ENCODE assay signal across 16 mouse cellular contexts in the genomic region with DNA sequence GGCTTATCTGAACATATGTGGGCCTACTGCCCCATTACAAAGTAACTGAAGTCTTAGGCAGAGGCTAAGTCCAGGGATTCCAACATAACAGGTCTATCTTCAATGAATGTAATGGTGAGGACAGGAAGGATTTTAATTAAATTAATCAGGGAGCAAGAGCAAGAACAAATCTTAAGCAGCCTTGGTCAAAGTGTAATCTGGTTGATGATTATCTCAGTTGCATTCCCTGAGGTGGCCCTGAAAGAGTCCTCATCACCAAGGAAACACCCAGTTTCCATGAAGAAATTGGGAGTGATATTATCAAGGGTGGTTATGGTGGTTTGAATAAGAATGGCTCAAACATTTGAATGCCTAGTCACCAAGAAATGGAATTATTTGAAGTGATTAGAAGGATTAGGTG.
"Had no signal": no experiment of that assay in that cellular context is flagged by ENCODE, and none has a peak within 500 bp of the region (broad histone marks: within the 10 kb centered on the region; RNA-seq: fewer than 3 reads in every experiment).

No protein-coding gene starts in this region.

- DNase-seq: retina, postnatal 1 day; right cerebral cortex, adult 18-20 months; right cerebral cortex, postnatal 14 days; right cerebral cortex, postnatal 25 days; right cerebral cortex, postnatal 4 days; spleen, adult 18-20 months; thymus, adult 18-20 months; thymus, adult 2 months; thymus, postnatal 14 days; thymus, postnatal 25 days; thymus, postnatal 36 days; thymus, postnatal 4 days had no signal

- H3K4me2 ChIP-seq: neural tube, embryonic 13.5 days; neural tube, embryonic 15.5 days; stomach, embryonic 15.5 days had no signal

- H3K27ac ChIP-seq: neural tube, embryonic 13.5 days; neural tube, embryonic 15.5 days; stomach, embryonic 15.5 days; stomach, postnatal 0 days had no signal

- H3K4me3 ChIP-seq: neural tube, embryonic 13.5 days; neural tube, embryonic 15.5 days; stomach, embryonic 15.5 days had no signal

- H3K4me1 ChIP-seq: neural tube, embryonic 13.5 days; neural tube, embryonic 15.5 days; stomach, embryonic 15.5 days had no signal

- H3K27me3 ChIP-seq: neural tube, embryonic 13.5 days; neural tube, embryonic 15.5 days; stomach, embryonic 15.5 days had no signal

- H3K36me3 ChIP-seq: neural tube, embryonic 13.5 days; neural tube, embryonic 15.5 days; stomach, embryonic 15.5 days had no signal

- H3K9me3 ChIP-seq: neural tube, embryonic 13.5 days; neural tube, embryonic 15.5 days; stomach, embryonic 15.5 days had no signal

- H3K9ac ChIP-seq: neural tube, embryonic 13.5 days; neural tube, embryonic 15.5 days; stomach, embryonic 15.5 days had no signal
